Mouse (Mus musculus) CH12.LX (cell line): ENCODE measurements around the gene Kdm2b. TPM values are rescaled to one million over a fixed set of nuclear protein-coding genes. Genes with fewer than 3 reads are reported as not detected.

Experiments used
- DNase-seq: peaks from one replicate; pipeline ENCODE4 v3.0.0-alpha.2; 2013; ENCODE audit errors: extremely low read depth
- H3K27ac ChIP-seq: 2 replicates; pipeline ENCODE4 v1.5.1; 2012; ENCODE audit warnings: low read depth, mild to moderate bottlenecking, control low read depth, moderate library complexity; ENCODE audit not compliant: insufficient read depth
- H3K27me3 ChIP-seq: replicated peaks from 2 replicates; pipeline ENCODE3; 2012; ENCODE audit warnings: inconsistent platforms
- H3K36me3 ChIP-seq, 2 experiments: replicated peaks in 1 of 2; 2 replicates each; pipeline versions ENCODE3 to v1.6.1; 2012; ENCODE audit warnings: inconsistent platforms in 1 of 2, low read length in 1 of 2, mild to moderate bottlenecking in 1 of 2, mixed read lengths in 1 of 2, moderate library complexity in 1 of 2; ENCODE audit not compliant: control insufficient read depth in 1 of 2, insufficient read depth in 1 of 2
- H3K4me1 ChIP-seq, 2 experiments: 2 replicates each; pipeline ENCODE4 v1.6.1; 2012; ENCODE audit warnings: inconsistent platforms in 1 of 2, moderate library complexity in 1 of 2; ENCODE audit not compliant: insufficient read depth in 2 of 2, control insufficient read depth in 1 of 2
- H3K4me2 ChIP-seq: 2 replicates; pipeline ENCODE4 v1.6.1; 2012; ENCODE audit warnings: low read depth, mild to moderate bottlenecking, control low read depth; ENCODE audit not compliant: poor library complexity, insufficient read depth, severe bottlenecking
- H3K4me3 ChIP-seq, 3 experiments: fragments of 150-350 bp in 1 of 3; sonication (generic) in 1 of 3; replicated peaks in 1 of 3; 2 replicates each; pipeline versions ENCODE3 to v1.5.1; 2011 to 2012; ENCODE audit warnings: low read depth in 2 of 3, low read length in 2 of 3, mild to moderate bottlenecking in 2 of 3, moderate library complexity in 2 of 3, control low read depth in 1 of 3, improper control_type of control experiment in 1 of 3, inconsistent platforms in 1 of 3, mixed read lengths in 1 of 3; ENCODE audit not compliant: poor library complexity in 1 of 3
- H3K79me2 ChIP-seq: replicated peaks from 2 replicates; pipeline ENCODE4 v1.6.1; 2012; ENCODE audit warnings: mild to moderate bottlenecking, moderate library complexity; ENCODE audit not compliant: control insufficient read depth, poor library complexity, insufficient read depth, severe bottlenecking; ENCODE audit errors: extremely low read depth
- H3K9ac ChIP-seq: 2 replicates; pipeline ENCODE4 v1.6.1; 2012; ENCODE audit warnings: low read depth, mild to moderate bottlenecking, control low read depth, moderate library complexity; ENCODE audit not compliant: insufficient read depth
- H3K9me3 ChIP-seq: replicated peaks from 2 replicates; pipeline ENCODE3; 2012; ENCODE audit warnings: low read length, inconsistent platforms, mixed read lengths
- CHD1 ChIP-seq: IDR thresholded peaks from 2 replicates; pipeline ENCODE4 v1.6.1; 2012; ENCODE audit warnings: low read depth, low read length, improper control_type of control experiment, inconsistent platforms
- CTCF ChIP-seq, 2 experiments: IDR thresholded peaks in 1 of 2; conservative IDR thresholded peaks in 1 of 2; 2 replicates each; pipeline ENCODE4 v1.5.1; 2011 to 2012; ENCODE audit warnings: low read depth in 2 of 2, low read length in 2 of 2, improper control_type of control experiment in 1 of 2, inconsistent platforms in 1 of 2, mild to moderate bottlenecking in 1 of 2, moderate library complexity in 1 of 2
- HCFC1 ChIP-seq: IDR thresholded peaks from 2 replicates; pipeline ENCODE4 v1.6.1; 2012; ENCODE audit warnings: low read depth, mild to moderate bottlenecking, inconsistent platforms, low read length, improper control_type of control experiment
- JUN ChIP-seq: IDR thresholded peaks from 2 replicates; pipeline ENCODE4 v1.6.1; 2011; ENCODE audit warnings: low read depth, mild to moderate bottlenecking, low read length, improper control_type of control experiment, moderate library complexity; ENCODE audit not compliant: insufficient read depth
- JUND ChIP-seq: conservative IDR thresholded peaks from 2 replicates; pipeline ENCODE4 v1.6.1; 2011; ENCODE audit warnings: low read depth, low read length, improper control_type of control experiment
- KAT2A ChIP-seq: IDR thresholded peaks from 2 replicates; pipeline ENCODE4 v1.6.1; 2012; ENCODE audit warnings: low read length, improper control_type of control experiment, inconsistent platforms; ENCODE audit not compliant: insufficient replicate concordance
- MAFK ChIP-seq: IDR thresholded peaks from 2 replicates; pipeline ENCODE4 v1.6.1; 2011; ENCODE audit warnings: low read length, improper control_type of control experiment; ENCODE audit not compliant: insufficient replicate concordance
- MAX ChIP-seq: IDR thresholded peaks from 2 replicates; pipeline ENCODE4 v1.6.1; 2011; ENCODE audit warnings: low read length, improper control_type of control experiment
- MAZ ChIP-seq: IDR thresholded peaks from 2 replicates; pipeline ENCODE4 v1.6.1; 2012; ENCODE audit warnings: low read depth, mild to moderate bottlenecking, inconsistent platforms, low read length, improper control_type of control experiment, moderate library complexity
- MXI1 ChIP-seq: IDR thresholded peaks from 2 replicates; pipeline ENCODE4 v1.6.1; 2011; ENCODE audit warnings: mild to moderate bottlenecking, low read depth, low read length, improper control_type of control experiment
- MYC ChIP-seq: IDR thresholded peaks from 2 replicates; pipeline ENCODE4 v1.6.1; 2011; ENCODE audit warnings: low read depth, mild to moderate bottlenecking, improper control_type of control experiment, low read length
- NELFE ChIP-seq: IDR thresholded peaks from 2 replicates; pipeline ENCODE4 v1.6.1; 2011; ENCODE audit warnings: low read depth, low read length, improper control_type of control experiment
- NRF1 ChIP-seq: IDR thresholded peaks from 2 replicates; pipeline ENCODE4 v1.6.1; 2014; ENCODE audit warnings: low read depth, mild to moderate bottlenecking, inconsistent platforms, low read length, improper control_type of control experiment, moderate library complexity
- PAX5 ChIP-seq: IDR thresholded peaks from 2 replicates; pipeline ENCODE4 v1.6.1; 2012; ENCODE audit warnings: low read length, inconsistent platforms, mixed read lengths
- POLR2A ChIP-seq: IDR thresholded peaks from 2 replicates; pipeline ENCODE4 v1.6.1; 2011; ENCODE audit warnings: low read depth, mild to moderate bottlenecking, improper control_type of control experiment, low read length
- RAD21 ChIP-seq: IDR thresholded peaks from 2 replicates; pipeline ENCODE4 v1.6.1; 2011; ENCODE audit warnings: low read depth, mild to moderate bottlenecking, low read length, improper control_type of control experiment, moderate library complexity
- RCOR1 ChIP-seq: conservative IDR thresholded peaks from 2 replicates; pipeline ENCODE4 v1.6.1; 2012; ENCODE audit warnings: low read depth, mild to moderate bottlenecking, inconsistent platforms, low read length, improper control_type of control experiment
- SIN3A ChIP-seq: IDR thresholded peaks from 2 replicates; pipeline ENCODE4 v1.6.1; 2012; ENCODE audit warnings: low read length, improper control_type of control experiment, inconsistent platforms
- SMC3 ChIP-seq: IDR thresholded peaks from 2 replicates; pipeline ENCODE4 v1.6.1; 2011; ENCODE audit warnings: low read depth, low read length, improper control_type of control experiment
- TBP ChIP-seq: conservative IDR thresholded peaks from 2 replicates; pipeline ENCODE4 v1.6.1; 2011; ENCODE audit warnings: low read depth, low read length, improper control_type of control experiment
- UBTF ChIP-seq: IDR thresholded peaks from 2 replicates; pipeline ENCODE4 v1.6.1; 2012; ENCODE audit warnings: low read depth, mild to moderate bottlenecking, inconsistent platforms, low read length, improper control_type of control experiment, moderate library complexity
- ZC3H11A ChIP-seq: IDR thresholded peaks from 2 replicates; pipeline ENCODE4 v1.6.1; 2012; ENCODE audit warnings: low read depth, mild to moderate bottlenecking, inconsistent platforms, low read length, improper control_type of control experiment
- ZKSCAN1 ChIP-seq: IDR thresholded peaks from 2 replicates; pipeline ENCODE4 v1.6.1; 2012; ENCODE audit warnings: low read depth, inconsistent platforms, low read length, improper control_type of control experiment, borderline replicate concordance
- ZMIZ1 ChIP-seq: IDR thresholded peaks from 2 replicates; pipeline ENCODE4 v1.6.1; 2012; ENCODE audit warnings: low read depth, mild to moderate bottlenecking, inconsistent platforms, low read length, improper control_type of control experiment
- dilution Hi-C: fragments of 300-500 bp; cut with MboI; formaldehyde crosslinking; loops from 2 replicates; pipeline ENCODE4 v1.14.3; 2020; ENCODE audit warnings: low sequenced_read_pairs; ENCODE audit not compliant: extremely low pct_unique_long_range_greater_than_20kb, extremely low pct_ligation_motif_present
- in situ Hi-C: fragments of 300-500 bp; cut with MboI; formaldehyde crosslinking; loops from 3 replicates; pipeline ENCODE4 v1.14.3; 2019; ENCODE audit warnings: low sequenced_read_pairs, low pct_ligation_motif_present, low pct_unique_long_range_greater_than_20kb, mixed read lengths
- polyA plus RNA-seq: library from polyadenylated mRNA; unstranded; fragments of >175 nt; gene quantifications from 2 replicates; pipeline ENCODE4 v1.2.1, GENCODE M21; 2012; ENCODE audit warnings: low read depth; ENCODE audit not compliant: insufficient read length
- total RNA-seq, 2 experiments: library from RNA; depleted of rRNA; stranded (reverse); fragments of 300-350 nt in 1 of 2; fragments of >200 nt in 1 of 2; gene quantifications; 2 replicates each; pipeline ENCODE4 v1.2.3; 2012 to 2014

Gene Kdm2b
- total and polyA plus RNA-seq, 3 experiments: 69.3 to 138 (median 80.1) TPM

GRCm38 (mm10) chr5:122993811-122994210, 4.2 kb upstream of the Kdm2b start:
- H3K4me1 ChIP-seq: peaks cover 13 to 75% of the 10 kb centered on the region in 2 experiments
- peak overlapping the region; percentile 91; the same call in 1 of the 2 replicates for H3K4me2 ChIP-seq
- TF ChIP-seq JUND (no peak), MAX (peak; percentile 53; the same call in 1 of the 2 replicates), ZMIZ1 (0 out of 2 replicates have a peak, but pooled peaks have one; percentile 24), POLR2A (no peak), MYC (0 out of 2 replicates have a peak, but pooled peaks have one; percentile 30), CTCF (conservative IDR thresholded peaks at IDR 0.05 in 1 of 2, IDR thresholded peaks at IDR 0.05 in 1 of 2; ENCODE audit: low read depth in 2 of 2, low read length in 2 of 2) (peak in 1 of 2 experiments; percentile 13; a peak in 1 of 4 replicates), CHD1 (peak; percentile 79; the same call in 1 of the 2 replicates), MXI1 (0 out of 2 replicates have a peak, but pooled peaks have one; percentile 26)
- no peak for DNase-seq
- dilution Hi-C loops (no loop called here), in situ Hi-C loops (no loop called here)
- no peak overlapping the region for H3K27ac ChIP-seq
- H3K79me2 ChIP-seq: peaks cover 16% of the 10 kb centered on the region
- H3K4me3 ChIP-seq: no peak overlapping the region
- no peaks in the 10 kb centered on the region for H3K27me3 ChIP-seq
- H3K9me3 ChIP-seq: no peaks in the 10 kb centered on the region
- peak overlapping the region; percentile 41 for H3K9ac ChIP-seq
- peaks cover 0 to 15% of the 10 kb centered on the region in 2 experiments for H3K36me3 ChIP-seq

- in situ Hi-C loops: no loop called here
- H3K4me1 ChIP-seq: peaks cover 5 to 62% of the 10 kb centered on the region in 2 experiments; a peak in 3 of 4 replicates
Measured at GRCm38 (mm10) chr5:122991350-122992004, 1.9 kb upstream of the Kdm2b start.

GRCm38 (mm10) chr5:122990411-122991160, 963 bp upstream of the Kdm2b start:
- Histone ChIP-seq H3K27me3 (no peaks in the 10 kb centered on the region), H3K36me3 (peaks cover 0 to 4% of the 10 kb centered on the region in 2 experiments), H3K9me3 (no peaks in the 10 kb centered on the region), H3K4me2 (peak overlapping the region; percentile 67), H3K9ac (peak overlapping the region; percentile 64), H3K79me2 (peaks cover 16% of the 10 kb centered on the region), H3K4me1 (peaks cover 5 to 59% of the 10 kb centered on the region in 2 experiments; a peak in 3 of 4 replicates), H3K4me3 (peak overlapping the region; percentile 67 to 82 (median 76)), H3K27ac (peak overlapping the region; percentile 68)
- DNase-seq: peak; percentile 65
- in situ Hi-C loops (no loop called here), dilution Hi-C loops (no loop called here)
- no peak for TF ChIP-seq MAFK
- no peak for TF ChIP-seq ZC3H11A
- no peak for TF ChIP-seq NELFE
- TF ChIP-seq NRF1: no peak
- TF ChIP-seq POLR2A: no peak
- no peak for TF ChIP-seq PAX5
- no peak for TF ChIP-seq UBTF
- TF ChIP-seq JUN: peak; percentile 81
- no peak for TF ChIP-seq TBP
- TF ChIP-seq MYC: peak; percentile 75
- no peak for TF ChIP-seq MAZ
- 0 out of 2 replicates have a peak, but pooled peaks have one; percentile 43 for TF ChIP-seq KAT2A
- no peak for TF ChIP-seq SMC3
- peak; percentile 96 for TF ChIP-seq SIN3A
- TF ChIP-seq RAD21: no peak
- TF ChIP-seq ZKSCAN1: no peak
- TF ChIP-seq RCOR1: no peak

More at GRCm38 (mm10) chr5:122991350-122992004, 1.9 kb upstream of the Kdm2b start:
- H3K9ac ChIP-seq: peak overlapping the region; percentile 64
- peaks cover 0 to 6% of the 10 kb centered on the region in 2 experiments for H3K36me3 ChIP-seq
- no peak overlapping the region for H3K27ac ChIP-seq
- no peaks in the 10 kb centered on the region for H3K9me3 ChIP-seq
- no peaks in the 10 kb centered on the region for H3K27me3 ChIP-seq
- peak overlapping the region; percentile 67 to 82 (median 76) for H3K4me3 ChIP-seq
- H3K79me2 ChIP-seq: peaks cover 16% of the 10 kb centered on the region
- DNase-seq: no peak
- peak overlapping the region; percentile 67 for H3K4me2 ChIP-seq
- dilution Hi-C loops: no loop called here
- TF ChIP-seq HCFC1 (no peak), JUND (no peak)
